Mouse (Mus musculus) urinary bladder, postnatal 4 days (tissue): ENCODE data around the gene Tmem126b.

Experiments used
- DNase-seq, 2 experiments: peaks; one replicate each; pipeline ENCODE4 v3.0.0; 2021 to 2022; ENCODE audit warnings: low spot score in 2 of 2

The Tmem126b gene

DNA sequence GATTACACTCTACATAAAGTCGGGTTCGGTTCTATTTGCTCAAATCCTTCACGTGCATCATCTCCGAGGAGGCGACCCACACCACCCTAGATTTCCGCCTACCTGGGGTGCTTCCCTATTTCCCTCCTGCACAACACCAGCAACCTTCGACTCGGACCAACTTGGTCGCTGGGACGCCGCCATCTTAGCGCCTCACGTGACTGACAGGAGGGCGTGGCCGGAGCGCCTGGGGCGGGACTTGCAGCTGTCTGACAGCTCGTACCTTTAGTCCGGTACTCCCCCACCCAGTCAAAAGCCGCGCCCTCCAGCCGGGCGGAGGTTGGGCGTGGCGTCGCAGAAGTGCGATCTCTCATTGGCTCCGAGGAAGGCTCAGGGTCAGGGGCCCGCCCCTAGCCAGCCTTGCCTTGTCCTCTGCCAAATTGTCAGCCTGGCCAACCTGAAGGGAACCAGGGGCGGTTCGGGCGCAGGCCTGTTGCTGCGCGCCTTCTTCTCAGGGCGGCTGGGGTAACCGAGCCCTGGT lies at the start of gene Tmem126b:
Gene Tmem126b (minus strand): TSS at position 209 of the 520 bp plus-strand sequence.
- DNase-seq: peak; percentile 98

DNA sequence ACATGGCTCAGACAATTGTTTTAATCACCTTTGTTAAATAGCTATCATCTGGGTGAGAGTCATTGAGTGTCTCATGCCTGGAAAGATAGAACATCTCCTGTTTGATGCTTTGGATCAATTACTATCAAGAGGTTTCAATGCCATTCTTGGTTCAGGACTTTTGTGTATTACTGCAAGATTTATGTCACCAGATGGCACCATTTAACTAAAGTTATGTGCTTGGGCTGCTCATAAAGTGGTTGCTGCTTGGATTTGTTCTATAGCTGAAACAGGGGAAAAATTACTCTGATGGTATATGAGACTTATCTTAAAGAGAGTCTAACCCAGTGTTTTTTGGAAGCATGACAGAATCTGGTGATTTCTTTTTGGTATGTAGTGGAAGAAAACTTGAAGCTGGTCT lies 36.5 kb upstream of the Tmem126b start:
- no peak for DNase-seq

DNA sequence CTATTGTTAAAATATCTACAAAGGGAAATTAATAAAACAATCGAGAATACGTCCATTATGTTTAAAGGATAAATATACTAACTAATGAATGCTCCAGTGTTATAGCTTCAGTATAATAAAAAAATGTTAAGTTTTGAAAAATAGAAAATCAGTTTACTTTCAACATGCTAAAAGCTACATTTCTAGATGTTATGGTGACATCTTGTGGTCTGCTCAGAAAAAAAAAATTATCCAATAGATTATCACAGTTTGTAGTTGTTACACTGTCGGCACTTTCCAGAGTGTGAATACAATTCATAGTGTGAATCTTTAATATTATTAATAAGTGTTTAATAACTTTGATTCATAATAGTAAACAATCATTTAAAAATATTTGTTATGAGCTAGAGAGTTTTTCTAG lies 32.3 kb upstream of the Tmem126b start:
- DNase-seq: no peak

DNA sequence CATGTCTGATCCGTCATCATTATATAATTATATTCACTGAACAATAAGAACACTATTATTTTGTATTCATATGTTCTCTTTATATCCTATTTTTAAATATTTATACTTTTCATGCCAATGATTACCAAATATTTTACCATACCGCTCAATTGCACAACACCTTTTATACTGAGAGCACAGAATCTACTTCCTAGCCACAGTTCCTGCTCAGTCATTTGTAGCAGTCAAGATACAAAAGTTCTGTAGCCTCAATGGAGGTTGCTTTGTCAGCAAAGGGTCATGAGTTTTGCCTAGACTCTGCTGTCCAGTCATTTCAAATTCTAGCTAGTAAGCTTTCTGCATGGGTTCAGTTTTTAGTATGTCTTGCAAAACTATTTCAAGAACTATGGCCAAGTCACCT lies 6.8 kb upstream of the Tmem126b start:
- DNase-seq: no peak

DNA sequence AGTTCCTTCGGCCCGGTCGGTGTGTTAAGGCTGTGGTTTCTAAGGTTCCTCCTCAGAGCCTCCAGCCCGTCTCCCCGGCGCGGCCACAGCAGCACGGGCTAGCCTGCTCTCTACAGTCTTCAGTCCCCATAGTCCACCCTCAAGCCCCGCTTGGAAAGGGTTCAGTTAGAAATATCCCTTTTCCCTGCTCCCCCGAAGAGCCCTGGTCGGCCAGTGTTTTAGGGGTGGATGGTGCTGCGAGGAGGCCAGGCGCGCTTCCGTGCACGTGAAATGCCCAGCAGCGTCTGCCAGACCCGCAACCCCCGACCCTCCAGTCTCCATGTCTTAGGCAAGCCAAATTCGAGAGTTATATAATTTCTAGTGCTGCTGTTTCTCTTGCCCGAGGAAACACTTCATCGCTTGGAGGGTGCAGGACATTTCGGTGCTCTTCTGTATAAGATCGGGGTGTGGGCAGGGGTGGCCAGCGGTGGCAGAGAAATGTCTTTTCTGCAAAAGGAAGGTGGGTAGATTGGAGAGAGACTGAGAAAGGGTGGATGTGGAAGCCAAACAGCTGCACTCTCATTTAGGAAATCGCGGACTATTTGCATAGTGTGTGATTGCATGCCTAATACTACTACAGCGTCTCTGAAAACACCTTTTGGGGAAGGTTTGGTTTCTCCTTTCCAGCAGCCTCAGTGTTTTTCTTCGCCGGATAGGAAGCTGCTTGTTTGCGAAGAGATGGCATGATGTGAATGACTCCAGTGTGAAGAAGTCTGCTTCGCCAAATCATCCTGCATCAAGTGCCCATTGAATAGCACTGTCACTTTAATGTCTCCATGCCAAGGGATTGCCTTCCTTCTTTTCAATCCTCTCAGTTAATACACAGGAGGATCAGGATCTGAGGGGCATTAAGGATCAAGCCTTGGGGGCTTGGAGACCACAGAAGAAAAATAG lies 778 bp upstream of the Tmem126b start, which contains the start of gene Dlg2:
Gene Dlg2 (plus strand): TSS at position 360 of the 933 bp plus-strand sequence.
- no peak for DNase-seq

DNA sequence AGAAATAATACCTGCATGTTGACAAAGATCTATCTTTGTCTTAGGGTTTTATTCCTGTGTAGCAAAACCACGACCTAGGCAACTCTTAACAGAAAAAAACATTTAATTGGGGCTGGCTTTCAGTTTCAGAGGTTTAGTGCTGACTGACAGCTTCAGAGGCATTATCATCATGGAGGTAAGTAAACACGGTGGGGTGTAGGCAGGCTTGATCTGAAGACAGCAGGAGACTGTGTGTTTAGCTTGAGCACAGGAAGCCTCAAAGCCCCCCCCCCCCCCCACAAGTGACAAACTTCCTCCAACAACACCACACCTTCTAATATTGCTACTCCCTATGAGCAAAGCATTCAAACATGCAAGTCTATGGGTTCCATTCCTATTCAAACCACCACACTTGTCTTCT lies 2.3 kb downstream of the Tmem126b start:
- no peak for DNase-seq

DNA sequence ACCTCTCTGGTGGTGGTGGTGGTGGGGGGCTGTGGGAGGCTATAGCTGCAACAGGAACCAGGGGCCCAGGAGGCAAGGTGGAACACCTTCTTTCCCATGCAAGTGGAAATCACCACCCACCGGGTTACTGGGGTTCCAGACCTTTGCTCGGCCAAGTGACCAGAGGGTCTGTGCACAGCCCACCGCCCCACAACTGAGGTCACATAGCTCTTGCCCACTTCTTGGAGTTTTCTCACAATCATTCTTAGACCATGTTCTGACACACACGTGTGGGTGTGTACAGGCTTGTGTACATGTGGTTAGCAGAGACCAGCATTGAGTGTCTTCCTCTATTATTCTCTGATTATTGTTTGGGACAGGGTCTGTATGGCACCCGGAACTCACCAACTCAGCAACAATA lies 14.4 kb downstream of the Tmem126b start:
- DNase-seq: no peak

DNA sequence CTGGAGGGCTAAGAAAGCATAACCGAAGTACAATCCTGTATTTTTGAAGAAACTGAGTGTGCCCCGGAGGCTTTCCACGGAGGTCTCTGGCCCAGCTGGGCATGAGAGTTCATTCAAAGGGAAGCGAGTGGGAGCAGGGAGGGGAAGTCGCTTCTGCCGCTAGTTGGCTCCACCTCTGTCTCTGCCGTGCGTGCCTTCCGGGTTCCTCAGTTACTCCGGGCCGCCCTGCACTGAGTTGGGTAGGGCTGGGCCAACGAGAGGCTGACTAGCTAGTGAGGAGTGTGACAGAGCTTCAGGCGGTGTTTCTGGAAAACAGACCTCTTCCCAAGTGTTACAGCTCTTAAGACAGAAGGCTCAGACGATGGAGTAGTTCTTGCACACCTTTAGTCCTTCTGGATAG lies 14.9 kb downstream of the Tmem126b start:
- DNase-seq: peak in 1 of 2 experiments; percentile 58

DNA sequence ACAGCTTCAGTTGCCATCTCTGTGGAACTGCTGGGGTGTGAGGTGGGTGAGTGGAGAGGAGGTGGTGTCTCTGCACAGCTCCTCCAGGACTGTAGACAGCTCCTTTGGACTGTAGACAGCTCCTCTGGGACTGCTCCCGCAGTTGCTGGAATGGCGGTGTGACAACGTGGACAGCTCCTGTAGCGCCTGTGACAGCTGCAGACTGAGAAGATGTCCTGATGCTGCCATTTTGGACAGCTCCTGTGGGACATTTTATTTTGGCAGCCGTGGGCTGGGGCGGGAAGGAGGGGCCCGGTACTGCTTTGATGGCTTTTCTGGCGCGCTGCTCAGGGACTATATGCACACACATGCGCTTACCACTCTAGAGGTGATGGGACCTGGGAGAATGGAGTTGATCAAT lies 15.5 kb downstream of the Tmem126b start:
- DNase-seq: no peak

DNA sequence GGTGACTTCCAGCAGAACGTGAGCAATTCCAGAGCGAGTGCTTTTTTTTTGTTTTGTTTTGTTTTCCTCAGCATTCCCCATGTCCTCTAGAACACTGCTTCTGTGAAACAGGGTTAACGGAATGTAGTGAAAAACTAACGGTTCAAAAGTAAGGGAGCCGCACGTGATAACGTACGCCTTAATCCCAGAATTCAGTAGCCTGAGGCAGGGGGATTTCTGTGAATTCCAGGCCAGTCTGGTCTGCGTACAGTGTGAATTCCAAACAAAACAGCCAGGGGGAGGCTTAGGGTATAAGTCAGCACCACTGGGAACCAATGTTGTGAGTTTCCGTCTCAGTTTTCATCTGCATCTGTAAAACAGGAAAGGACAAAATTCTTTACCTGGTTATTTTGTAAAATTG lies 18.3 kb downstream of the Tmem126b start:
- DNase-seq: no peak

DNA sequence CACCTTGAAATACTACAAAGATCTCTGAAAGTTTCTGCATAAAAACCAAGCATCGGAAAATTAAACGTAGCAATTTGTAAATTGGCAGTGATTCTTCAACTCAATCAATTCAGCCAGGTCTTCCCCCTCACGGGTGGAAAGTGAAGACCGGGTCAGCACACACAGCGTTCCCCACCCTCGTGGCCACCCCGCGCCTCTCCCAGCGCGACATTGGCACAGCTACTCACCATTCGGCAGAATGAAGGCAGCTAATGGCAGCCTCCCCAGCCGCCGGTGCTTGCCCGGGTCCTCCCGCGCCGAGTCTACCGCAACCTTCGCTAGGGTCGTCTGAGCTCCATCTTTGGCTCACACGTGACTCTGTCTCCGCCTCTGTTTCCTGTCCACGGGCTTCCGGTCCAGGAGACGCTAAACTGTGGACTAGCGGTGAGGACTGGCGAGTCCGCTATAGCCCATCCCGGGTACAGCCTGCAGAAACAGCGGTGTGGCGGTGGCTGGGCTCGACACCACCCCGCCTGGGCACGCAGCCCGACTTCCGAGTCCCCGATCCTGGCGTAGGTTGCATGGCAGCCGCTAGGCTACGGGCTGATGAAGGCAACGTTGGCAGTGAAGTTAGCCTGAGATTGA lies 18.8 kb downstream of the Tmem126b start, which contains the start of gene Tmem126a:
Gene Tmem126a (minus strand): TSS at position 385 of the 624 bp plus-strand sequence.
- DNase-seq: peak; percentile 76 to 84

DNA sequence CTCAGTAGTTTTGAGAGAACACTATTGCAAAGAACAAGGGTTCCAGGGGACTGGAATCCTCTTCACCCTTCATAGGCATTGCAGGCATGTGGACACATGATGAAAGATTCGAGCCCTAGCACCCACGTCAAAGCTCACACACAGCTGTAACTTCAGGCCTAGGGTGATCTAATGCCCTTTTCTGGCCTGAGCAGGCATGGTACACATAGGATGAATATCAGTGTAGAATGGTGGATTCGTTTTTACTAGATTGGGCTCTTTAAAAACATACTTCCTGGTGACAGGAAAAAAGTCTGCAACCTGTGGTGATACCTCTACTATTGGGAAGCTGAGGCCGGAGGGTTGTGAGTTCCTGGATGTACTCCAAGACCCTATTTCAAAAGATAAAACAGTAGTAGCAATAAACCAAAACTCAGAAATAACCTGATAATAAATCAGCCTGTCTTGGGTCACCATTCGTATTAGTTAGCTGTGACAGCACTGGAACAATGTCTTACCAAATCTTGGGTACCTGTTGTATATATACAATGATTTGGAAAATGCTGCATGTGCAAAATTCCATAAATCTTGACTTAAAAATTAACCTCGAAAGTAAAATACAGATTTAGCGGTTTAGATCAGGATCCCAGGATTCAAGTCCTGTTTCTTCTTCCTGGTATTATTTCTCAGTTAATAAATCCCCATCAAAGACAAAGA lies 19.5 kb downstream of the Tmem126b start:
- DNase-seq: no peak

DNA sequence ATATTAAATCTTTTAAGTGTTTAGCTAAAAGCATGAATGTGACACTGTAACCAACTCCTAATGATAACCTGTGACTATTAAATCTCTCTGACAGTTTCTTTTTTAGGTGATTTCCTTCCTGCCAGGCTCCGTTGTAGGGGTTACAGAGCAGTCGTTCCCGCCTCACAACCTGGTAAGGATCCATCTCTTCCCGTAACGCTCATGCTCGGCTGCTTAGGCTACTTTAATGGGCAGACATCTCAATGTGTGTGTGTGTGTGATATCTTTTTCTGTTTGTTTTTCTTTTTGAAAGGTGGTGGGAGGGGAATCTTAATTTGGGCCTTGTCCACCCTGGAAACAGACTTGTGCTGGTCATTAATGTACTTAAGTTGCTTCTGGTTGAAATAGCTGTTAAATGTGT lies 31.6 kb downstream of the Tmem126b start:
- no peak for DNase-seq

DNA sequence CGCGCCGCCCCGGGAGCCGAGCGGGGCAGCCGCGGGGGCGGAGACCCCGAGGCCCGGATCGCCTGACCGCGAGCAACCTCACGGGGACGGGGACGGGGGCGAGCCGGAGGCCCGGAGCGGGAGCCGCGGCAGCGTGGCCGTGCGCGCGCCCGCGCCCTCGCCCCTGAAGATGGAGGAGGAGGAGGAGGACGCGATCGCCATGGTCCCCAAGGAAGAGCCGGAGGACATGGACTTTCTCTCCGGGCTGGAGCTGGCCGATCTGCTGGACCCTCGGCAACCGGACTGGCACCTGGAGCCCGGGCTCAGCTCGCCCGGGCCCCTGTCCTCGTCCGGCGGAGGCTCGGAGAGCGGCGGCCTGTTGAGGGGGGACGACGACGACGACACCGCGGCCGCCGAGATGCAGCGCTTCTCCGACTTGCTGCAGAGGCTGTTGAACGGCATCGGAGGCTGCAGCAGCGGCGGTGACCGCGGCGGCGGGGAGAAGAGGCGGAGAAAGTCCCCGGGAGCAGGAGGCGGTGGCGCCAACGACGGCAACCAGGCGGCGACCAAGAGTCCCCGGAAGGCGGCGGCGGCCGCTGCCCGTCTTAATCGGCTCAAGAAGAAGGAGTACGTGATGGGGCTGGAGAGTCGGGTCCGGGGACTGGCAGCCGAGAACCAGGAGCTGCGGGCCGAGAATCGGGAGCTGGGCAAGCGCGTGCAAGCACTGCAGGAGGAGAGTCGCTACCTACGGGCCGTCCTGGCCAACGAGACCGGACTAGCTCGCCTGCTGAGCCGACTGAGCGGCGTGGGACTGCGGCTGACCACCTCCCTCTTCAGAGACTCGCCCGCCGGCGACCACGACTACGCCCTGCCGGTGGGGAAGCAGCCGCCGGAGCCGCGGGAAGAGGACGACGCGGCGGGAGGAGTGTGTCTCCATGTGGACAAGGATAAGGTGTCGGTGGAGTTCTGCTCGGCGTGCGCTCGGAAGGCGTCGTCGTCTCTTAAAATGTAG lies 32.4 kb downstream of the Tmem126b start:
- peak; percentile 75 to 78 for DNase-seq

DNA sequence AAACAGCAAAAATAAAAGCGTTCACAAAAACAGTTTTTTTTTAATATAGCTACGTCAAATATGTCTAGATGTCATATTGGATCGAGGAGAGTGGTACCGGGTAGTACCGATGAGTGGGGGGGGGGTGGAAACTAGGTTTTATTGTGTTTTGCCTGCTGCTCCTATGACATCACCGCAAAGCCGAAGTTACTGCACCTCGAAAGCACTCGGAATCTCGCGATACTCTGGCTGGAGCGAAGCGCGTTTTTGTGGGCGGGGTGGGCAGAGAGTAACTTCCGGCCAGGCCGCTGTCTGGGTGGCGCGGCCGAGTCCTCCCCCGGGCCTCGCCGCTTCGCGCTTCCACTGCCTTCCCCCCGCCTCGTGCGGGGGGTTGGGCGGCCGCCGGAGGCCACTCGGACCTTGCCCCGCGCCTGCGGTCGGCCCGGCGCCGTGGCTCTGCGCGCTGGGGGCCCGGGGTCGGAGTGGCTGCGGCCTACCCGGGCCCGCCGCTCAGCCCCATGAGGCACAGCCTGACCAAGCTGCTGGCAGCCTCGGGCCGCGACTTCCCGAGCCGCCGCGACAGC lies 33.2 kb downstream of the Tmem126b start, which contains the start of gene Crebzf:
Gene Crebzf (plus strand): TSS at position 212 of the 563 bp plus-strand sequence.
- peak; percentile 94 to 96 for DNase-seq

DNA sequence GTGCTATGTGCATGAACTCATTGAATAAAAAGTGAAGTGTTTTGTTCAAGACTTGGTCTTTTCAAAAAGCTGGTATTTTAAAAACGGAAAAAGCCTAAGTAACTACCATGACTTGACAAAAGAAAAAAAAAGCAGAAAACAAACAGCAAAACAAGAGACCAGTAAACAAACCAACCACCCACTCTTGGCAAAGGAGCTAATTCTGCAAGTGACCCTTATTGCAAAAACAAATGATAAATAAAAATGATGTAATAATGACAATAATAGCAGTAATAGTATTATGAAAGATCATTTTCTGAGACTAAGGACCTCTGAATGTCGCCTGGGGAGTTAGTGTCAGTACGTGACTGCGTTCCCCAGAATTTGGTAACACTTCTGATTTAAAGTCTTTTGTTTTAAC lies 33.7 kb downstream of the Tmem126b start:
- no peak for DNase-seq

DNA sequence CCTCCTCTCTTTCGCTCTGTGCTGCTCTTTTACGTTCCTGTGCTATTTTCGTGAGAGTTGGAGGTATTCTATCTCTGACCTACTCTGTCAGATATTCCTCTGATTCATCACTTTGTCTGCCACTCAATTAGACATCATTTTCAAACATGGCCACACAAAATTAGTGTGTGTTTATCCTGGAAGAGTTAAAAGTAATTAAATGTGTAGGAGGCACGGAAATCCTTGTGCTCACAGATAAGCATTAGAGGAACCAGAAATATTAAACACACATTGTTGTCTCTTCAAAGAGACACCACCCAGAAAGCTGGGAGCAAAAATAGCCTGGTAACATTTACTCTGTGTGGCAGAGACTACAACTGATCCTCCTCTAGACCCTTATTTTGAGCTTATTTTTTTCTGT lies 35.8 kb downstream of the Tmem126b start:
- no peak for DNase-seq

DNA sequence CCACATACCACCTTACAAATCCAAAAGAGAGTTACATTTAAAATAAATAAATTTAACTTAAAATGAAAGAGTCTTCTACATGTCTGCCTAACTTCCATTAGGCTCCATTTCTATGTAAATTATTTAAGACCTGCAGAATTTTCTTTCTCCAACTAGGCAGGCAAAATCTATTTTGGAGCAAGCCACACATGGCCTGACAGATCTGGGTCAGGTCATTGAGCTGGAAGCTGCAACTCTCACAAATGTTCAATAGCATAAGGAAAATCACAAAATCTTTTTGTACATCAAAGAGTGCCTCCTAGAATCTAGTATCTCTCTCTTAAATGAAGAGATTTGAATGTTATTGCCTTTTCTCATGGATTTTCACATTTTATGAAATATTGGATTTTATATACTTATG lies 43.6 kb downstream of the Tmem126b start:
- no peak for DNase-seq

DNA sequence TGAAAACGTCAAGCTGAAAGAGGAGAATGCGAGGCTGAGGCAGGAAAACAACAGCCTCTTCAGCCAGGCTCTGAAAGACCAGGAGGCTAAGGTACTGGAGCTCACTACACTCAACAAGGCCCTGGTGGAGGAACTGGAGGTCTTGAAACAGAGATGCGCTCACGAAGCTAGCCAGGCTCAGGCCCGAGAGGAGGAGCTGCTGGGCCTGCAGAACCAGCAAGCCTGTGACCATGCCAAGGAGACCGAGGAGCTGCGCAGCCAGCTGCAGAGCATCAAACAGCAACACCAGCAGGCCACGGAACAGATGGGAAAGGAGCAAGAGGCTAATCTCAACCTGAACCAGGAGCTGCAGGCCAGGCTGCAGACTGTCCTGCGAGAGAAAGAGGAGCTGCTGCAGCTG lies 48.8 kb downstream of the Tmem126b start:
- peak in 1 of 2 experiments; percentile 23 for DNase-seq
